Mouse (Mus musculus) c-Kit-positive CD71-negative TER-119-negative erythroid progenitor cells, embryonic 14.5 days (primary cell): ENCODE results near the gene Gm20532.

ENCODE experiments used
- DNase-seq: peaks from one replicate; pipeline ENCODE4 v3.0.0-alpha.2; 2013; ENCODE audit warnings: low read depth

Gene Gm20532

DNA sequence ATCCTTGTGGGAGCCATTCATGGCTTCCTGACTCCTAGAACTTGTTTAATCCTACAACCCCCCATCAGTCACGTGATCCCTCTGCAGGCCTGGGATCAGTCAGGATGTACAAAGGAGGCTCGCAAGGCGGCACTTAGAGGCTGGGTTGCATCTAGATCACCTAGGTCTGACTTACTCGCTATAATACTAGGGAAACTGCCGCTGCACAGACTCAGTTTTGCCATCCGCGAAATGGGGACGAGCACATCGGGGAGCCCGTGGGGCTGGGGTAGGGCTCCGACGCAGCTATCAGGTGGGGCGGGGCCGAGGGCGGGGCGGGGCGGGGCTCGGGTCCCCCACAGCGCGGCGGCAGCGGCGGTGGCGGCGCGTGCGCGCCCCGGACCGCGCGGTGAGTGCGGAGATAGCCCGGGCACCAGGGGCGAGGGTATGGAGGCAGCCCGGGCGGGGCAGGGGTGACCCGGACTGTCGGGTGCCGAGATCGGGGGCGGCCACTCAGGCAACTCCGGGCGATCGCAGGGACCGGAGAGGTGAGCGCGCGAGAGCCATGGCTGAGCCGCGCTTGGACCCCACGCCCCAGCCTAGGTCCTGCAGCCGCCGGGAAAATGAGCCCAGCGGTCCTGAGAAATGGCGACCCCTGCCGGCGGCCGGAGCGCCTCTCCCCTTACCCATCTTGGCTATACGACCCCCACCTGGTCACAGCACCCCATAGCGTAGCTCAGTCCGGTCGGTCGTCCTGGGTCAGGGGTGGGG is at the start of gene Gm20532:
Gene Gm20532, plus strand, starts transcription at position 346 of the 750 bp plus-strand sequence.
- no peak for DNase-seq

DNA sequence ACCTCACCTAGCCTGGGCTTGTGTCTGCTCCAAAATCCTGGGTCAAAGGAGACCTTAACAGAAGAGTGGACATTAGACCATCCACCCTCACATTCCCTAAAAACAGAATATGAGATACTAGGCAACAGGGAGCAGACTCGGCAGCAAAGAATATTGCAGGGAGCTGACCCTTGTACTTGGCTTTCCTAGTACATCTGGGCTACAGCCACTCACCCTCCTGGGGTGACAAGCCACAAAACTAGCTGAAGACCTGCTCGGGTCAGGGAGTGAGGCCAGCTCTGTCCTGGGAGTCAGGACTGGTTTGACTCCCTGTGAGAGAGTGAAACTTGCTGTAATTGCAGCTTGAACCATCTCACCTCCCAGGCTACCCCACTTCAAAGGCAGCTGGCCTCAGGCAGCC is 46.9 kb upstream of the Gm20532 start:
- no peak for DNase-seq

- no peak for DNase-seq
These were observed 45.7 kb upstream of the Gm20532 start for GRCm38 (mm10) chr2:26540721-26541120.

DNA sequence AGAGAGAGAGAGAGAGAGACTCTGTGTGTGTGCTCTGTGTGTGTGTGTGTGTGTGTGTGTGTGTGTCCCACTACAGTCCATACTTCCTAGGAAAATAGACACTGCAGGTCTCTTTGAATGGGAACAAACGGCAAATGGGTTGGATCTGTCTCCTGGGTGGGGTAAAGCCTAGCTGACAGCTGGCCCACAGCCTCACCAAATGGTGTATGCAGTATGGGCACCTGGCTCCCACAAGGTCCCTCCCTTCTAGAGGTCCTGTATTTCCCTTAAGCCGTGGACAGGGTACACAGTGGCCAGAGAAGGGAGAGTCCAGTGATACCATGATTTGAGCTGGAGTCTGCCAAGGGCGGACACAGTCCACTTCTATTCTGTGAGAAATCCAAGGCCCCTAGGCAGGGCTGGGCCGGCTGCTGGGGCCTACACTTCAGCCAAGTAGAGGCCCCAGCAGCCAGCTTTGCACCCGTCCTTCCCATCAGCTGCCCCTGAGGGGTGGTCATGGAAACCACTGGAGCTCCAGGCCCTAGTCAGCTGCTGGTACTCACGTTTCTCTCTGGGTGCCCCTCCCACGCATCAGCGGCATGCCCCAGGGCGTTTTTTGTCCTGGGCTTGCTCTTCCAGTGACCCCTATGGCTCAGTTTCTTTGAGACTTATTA is 45.1 kb upstream of the Gm20532 start:
- DNase-seq = no peak

DNA sequence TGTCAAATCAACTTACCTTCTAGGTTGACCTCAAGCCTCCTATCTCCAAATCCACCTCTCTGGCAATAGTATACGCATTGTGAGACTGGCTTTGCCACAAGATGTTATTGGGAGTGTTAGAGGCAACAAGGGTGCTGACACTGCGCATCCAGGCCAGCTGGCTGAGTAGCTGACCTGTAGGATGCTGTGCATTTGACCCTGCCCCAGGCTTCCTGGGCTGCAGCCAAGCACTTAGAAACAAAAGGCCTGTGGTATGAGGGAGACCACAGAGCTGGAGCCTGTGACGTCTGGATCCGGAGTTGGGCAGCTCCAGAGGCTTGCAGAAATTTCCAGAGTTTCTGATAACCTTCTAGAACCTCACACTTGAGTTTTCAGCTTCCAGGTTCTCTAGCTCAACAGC is 43.3 kb upstream of the Gm20532 start:
- DNase-seq = no peak

- no peak for DNase-seq
These were observed 42.7 kb upstream of the Gm20532 start for GRCm38 (mm10) chr2:26543768-26544167.

DNA sequence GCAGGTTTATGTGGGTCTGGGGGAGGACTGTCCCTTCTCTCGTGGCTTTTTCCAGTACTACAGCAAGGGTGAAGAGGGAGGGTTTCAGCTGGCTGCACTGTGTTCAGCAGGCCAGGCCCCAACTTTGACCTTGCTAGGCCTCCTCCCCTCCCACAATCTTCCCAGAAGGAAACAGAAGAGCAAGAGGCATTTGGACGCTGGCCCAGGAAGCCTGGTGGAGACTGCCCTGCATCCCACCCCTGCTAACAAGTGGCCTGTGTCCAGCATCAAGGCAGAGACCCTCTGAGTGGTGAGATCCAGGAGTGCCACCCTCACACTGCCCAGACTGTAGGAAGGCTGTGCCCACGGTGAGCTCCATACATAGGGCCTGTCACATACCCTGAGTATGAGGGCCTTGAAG is 42.2 kb upstream of the Gm20532 start:
- no peak for DNase-seq

DNA sequence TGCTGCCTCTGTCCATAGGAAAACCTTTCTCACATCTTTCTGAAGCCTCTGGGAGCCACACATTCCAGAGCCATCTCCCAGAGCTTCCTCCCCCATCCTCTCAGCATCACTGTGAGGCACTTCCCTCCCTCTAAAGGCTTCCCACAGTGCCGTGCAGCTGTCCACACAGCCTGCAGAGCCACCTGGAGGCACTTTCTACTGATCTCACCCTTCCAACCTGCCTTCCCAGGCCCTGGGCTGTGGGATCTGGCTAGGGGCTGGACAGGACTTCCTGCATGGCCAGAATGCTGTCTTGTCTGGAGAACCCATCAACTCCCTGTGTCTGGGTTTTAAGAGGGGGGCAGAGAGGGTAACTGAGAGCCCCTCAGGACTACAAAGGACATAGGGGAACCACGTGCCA is 39.0 kb upstream of the Gm20532 start:
- no peak for DNase-seq

DNA sequence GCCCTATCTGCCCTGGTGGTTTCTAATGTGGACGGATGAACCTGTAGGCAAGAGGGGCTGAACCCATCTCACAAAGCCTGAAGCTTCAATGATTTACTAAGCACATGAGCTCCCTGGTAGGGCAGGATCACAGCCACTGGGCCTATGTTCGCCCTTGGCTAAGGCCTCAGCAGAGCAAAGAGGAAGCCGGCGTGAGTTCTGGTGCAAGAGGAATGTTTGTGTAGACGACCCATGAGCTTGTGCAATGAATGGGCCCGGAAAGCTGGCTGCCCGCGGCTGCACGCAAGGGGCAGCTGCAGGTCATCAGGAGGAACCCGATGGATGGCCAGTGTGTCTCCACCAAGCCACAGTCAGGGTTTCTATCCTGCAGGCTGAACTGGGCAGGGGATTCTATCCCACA is 36.6 kb upstream of the Gm20532 start:
- no peak for DNase-seq

GRCm38 (mm10) chr2:26550205-26550604 is 36.2 kb upstream of the Gm20532 start:
- DNase-seq = no peak

- no peak for DNase-seq
These were observed 35.7 kb upstream of the Gm20532 start for GRCm38 (mm10) chr2:26550777-26551176.

DNA sequence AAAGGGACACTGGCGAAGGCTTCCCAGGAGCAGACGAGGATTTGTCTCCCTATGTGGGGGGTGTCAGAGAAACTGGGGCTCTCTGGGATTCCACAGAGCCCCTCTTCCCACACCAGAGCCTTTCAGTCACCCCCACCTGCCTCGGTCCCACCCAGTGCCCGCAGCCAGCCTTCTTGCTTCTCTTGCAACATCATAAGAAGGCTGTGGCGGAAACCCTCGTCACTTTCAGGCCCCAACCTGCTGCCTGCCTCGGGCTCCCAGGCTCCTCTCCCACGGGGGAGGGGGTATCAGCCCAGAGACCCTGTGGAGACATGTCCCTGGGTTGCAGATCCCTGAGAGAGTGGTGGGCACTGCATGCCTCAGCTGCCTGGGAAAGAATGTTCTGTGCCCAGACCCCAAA is 35.0 kb upstream of the Gm20532 start:
- no peak for DNase-seq

DNA sequence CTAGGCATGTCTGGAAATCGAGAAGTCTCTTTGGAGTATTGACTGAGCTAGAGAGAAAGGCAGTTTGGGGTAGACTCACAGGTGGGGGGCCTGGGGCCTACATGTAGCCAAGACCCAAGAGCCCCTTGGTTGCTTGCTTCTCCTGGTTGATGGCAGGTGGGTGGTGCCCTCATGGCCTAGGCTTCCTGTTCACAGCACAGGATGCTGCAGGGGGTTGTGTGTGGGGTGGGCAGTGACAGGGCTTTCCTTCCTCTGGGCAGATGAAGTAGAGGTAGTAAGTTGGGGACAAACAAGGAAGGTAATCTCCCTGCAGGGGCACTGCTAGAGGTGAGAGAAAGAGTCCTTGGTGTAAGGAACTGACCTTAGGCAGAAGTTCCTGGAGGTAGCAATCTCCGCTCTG is 34.4 kb upstream of the Gm20532 start:
- no peak for DNase-seq

GRCm38 (mm10) chr2:26553904-26554303 is 32.5 kb upstream of the Gm20532 start:
- DNase-seq = no peak

DNA sequence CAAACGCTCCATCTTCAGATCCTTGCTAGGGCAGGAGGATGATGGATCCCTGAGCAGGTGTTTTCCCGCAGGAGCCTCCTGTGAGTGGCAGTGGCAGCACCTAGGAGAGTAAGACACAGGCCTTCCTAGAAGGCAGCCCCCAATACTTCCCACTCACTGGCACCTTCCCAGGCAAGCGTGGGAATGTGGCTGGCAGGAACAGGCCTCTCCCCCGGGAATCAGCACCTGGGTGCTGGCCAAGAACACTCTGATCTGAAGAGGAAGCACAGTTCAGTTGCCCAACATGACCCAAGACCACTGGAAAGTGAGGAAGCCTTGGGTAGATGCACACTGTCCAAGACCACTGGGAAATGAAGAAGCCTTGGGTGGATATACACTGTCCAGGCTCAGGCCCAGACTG is 31.4 kb upstream of the Gm20532 start:
- no peak for DNase-seq

- no peak for DNase-seq
These were observed 29.9 kb upstream of the Gm20532 start for GRCm38 (mm10) chr2:26556535-26556993.

GRCm38 (mm10) chr2:26560506-26560905 is 25.9 kb upstream of the Gm20532 start:
- no peak for DNase-seq

DNA sequence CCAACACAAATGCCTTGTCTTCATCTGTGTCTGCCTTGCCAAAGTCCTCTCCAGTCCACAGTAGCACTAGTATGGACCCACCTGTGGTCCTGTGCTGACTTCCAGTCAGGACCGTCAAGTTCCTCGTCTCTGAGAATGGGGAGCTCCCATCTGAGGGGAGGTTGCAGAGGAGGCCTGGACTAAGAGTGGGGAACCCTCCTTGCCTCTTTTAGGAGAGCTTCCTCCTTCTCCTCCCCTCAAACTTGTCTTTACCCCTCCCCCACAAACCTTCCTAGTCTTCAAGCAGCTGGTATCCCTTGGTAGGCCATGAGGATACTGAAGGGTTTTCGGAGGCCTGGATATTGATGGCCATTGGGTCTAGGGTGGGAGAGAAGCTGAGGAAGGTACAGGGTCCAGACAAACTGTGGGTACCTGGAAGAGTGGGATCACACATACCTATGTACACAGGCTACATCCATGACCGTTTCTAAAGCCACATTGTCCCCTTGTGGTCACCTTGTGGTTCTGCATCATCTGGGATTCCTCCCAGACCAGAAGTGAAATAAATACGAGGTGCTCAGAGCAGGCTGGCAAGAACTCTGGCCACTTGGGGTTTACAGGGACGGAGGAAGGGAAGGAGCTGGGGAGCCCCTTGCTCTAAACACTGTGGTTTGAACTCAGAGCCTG is 25.0 kb upstream of the Gm20532 start:
- no peak for DNase-seq

DNA sequence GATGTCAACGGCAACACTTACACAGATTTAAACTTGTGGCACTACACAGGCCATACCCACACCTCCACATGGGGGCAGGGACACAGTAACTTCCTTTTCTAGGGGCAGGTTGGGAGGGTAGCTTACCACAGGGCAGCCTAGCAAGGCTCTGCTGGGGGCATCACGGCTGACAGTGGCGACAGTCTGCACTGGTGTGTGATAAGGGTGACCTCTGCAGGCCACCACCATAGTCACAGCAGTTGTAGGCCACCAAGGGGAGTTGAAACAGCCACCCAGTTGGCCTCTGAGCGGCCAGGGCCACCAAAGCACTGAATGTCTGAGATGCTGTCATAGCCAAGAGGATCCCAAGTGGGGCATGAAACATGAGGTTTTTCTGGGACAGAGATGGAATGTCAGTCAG is 20.2 kb upstream of the Gm20532 start:
- DNase-seq = peak; percentile 66

GRCm38 (mm10) chr2:26570034-26570433 is 16.4 kb upstream of the Gm20532 start:
- no peak for DNase-seq

GRCm38 (mm10) chr2:26571400-26571799 is 15.0 kb upstream of the Gm20532 start:
- no peak for DNase-seq

- DNase-seq = no peak
These were observed 14.6 kb upstream of the Gm20532 start for GRCm38 (mm10) chr2:26571826-26572225.

- no peak for DNase-seq
These were observed 13.0 kb upstream of the Gm20532 start for GRCm38 (mm10) chr2:26573396-26573795.
